Mouse (Mus musculus): ENCODE measurements around the gene Snap25.

Gene Snap25

GRCm38 (mm10) chr2:136816717-136817400, 103.6 kb downstream of the Snap25 start:
- DNase-seq: peak; percentile 45 to 61

DNA sequence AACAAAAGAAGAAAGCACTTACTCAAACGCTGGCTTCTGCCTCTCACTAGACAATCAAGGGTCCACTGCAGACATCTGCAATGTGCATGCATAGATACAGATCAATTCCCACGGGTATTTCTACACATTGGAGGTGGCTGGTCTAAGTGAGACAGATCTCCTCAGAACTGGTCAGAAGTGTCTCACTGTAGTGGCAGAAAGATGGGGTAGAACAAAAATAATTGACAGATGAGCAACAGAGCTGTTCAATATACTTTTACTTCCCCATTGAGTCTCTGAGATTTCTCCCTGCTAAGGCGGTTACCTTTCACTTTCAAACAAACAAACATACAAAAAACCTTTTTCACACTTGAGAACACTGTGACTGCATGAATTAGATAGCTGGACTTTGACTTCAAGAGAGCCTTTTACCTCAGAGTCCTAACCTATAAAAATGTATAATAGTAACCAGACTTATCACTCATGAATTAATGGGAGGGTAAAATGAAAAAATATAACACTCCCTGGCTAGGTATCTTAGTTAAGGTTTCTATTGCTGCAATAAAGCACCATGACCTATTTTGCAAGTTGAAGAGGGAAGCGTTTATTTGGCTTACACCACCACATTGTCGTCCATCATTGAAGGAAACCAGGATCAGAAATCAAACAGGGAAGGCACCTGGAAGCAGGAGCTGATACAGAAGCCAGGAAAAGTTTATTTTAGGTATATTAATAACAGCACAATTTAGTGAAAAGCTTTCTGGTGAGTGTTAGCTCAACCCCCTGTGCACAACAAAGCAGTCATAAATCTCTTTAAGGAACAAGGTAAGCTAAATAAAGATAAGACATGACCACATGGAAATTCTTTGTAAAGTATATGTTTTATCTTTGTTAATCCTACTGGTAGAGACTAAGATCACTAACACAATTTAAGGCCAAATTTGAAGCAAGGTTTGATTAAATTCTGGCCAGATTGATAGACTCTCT, 110.8 kb downstream of the Snap25 start:
- DNase-seq: no peak

- DNase-seq: no peak
Observed at GRCm38 (mm10) chr2:136827612-136828011, 114.4 kb downstream of the Snap25 start.
